Mouse (Mus musculus): ENCODE results near the gene Mboat7. TPM values are rescaled to one million over a fixed set of nuclear protein-coding genes. Genes with fewer than 3 reads are reported as not detected.
"Not testable (repeated sequence)": the region's sequence is repeated elsewhere in the genome, so short reads cannot be mapped to it uniquely, and the experiment has no call there.

The Mboat7 gene
- polyA plus RNA-seq (2016; fragmentation: Nextera tagmentation; extraction: Ambion mirVana): 50.8 and 57.4 TPM in 2 replicates

DNA sequence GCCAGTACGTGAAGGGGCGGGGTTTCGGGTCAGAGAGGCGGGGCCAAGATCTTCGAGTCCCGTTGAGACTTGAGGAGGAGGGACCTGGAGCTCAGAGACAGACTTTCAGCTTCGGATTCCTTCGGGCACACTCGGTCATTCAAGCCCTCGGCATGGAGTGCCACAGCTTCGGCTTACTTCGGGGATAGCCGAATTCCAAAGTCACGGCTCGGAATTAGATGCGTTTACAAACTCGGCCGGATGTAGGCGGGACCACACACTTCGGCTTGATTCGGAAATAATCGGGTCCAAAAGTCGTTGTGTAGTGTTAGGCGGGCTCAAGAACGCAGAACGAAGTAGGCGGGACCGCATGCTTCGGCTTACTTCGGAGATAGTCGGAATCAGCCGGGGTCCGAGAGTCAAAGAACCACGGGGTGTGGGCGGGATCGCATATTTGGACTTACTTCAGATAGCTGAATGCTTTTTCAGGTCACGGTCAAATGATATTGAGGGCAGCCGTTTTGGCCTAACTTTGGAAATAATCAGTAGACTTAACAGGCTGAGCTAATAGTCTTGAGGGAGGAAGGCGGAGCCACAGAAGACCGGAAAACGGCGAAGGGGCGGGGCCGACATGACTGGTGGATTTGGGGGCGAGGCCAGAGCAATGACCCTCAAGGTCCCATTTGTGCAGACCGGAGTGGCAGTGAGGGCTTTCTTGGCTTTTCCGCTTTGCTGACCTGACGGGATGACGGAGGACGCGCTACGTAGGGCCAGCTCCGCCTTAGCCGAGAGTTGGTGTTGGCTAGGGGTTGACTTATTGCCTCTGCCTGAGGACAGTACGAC is at the start of gene Mboat7:
TSS of gene Mboat7 (minus strand) at position 537 of the 822 bp plus-strand sequence.
- no peaks in the 10 kb centered on the region for H3K27me3 ChIP-seq
- ATAC-seq (ENCODE audit: low FRiP score): peak; percentile 91

GRCm38 (mm10) chr7:3732675-3733074 is 39.4 kb upstream of the Mboat7 start:
- H3K4me2 ChIP-seq (replicated peaks); H3K4me1 ChIP-seq; H3K36me3 ChIP-seq; H3K4me3 ChIP-seq; ATAC-seq (ENCODE audit: low FRiP score); H3K9ac ChIP-seq; H3K27me3 ChIP-seq; H3K27ac ChIP-seq; H3K9me3 ChIP-seq (replicated peaks): not testable (repeated sequence)
- no CpG with 5 or more reads among the region's 1 CpGs for whole genome bisulfite sequencing

More for the DNA sequence above, at the start of gene Mboat7:
- Histone ChIP-seq H3K4me1 (peaks cover 19% of the 10 kb centered on the region), H3K4me3 (peak within 1 kb of the TSS; percentile 72), H3K27ac (peak within 1 kb of the TSS; percentile 94), H3K9me3 (replicated peaks) (no peaks in the 10 kb centered on the region), H3K9ac (peak within 1 kb of the TSS; percentile 92), H3K36me3 (peaks cover 22% of the 10 kb centered on the region), H3K4me2 (replicated peaks) (peak within 1 kb of the TSS; percentile 85)
- WGBS: under 1% methylated on average over 55 of the region's 55 CpGs

DNA sequence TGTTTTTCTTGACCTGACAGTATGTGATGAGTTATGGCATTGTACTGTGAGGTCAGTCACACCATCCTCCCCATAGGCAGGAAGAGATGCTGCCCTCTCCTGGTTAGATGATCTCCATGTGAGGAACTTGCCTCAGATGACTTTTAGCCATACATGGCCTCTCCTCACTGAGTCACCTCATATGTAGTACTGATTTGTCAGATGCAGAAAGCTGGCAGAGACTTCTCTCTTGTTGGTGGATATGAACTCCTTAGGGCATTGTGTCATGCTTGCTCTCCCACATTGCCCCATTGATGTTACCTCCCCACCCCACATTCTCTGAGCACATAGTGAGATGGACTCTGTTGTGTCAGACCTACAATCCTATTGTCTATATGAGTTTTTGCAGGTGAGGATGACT is 32.1 kb upstream of the Mboat7 start:
- H3K9me3 ChIP-seq (replicated peaks); H3K27me3 ChIP-seq; H3K9ac ChIP-seq; H3K27ac ChIP-seq; H3K36me3 ChIP-seq; H3K4me1 ChIP-seq; H3K4me3 ChIP-seq; ATAC-seq (ENCODE audit: low FRiP score); H3K4me2 ChIP-seq (replicated peaks): not testable (repeated sequence)

GRCm38 (mm10) chr7:3720268-3720667 is 26.9 kb upstream of the Mboat7 start, which contains the start of gene Pirb:
Gene Pirb (minus strand): TSS chr7:3720391.
- WGBS: 33% methylated on average over 1 of the region's 3 CpGs
- not testable (repeated sequence) for H3K4me2 ChIP-seq (replicated peaks)

GRCm38 (mm10) chr7:3715249-3715648 is 21.9 kb upstream of the Mboat7 start:
- no peaks in the 10 kb centered on the region for H3K9me3 ChIP-seq (replicated peaks)
- H3K4me2 ChIP-seq (replicated peaks): no peak overlapping the region
- H3K4me3 ChIP-seq: no peak overlapping the region
- H3K27ac ChIP-seq: no peak overlapping the region
- H3K27me3 ChIP-seq: no peaks in the 10 kb centered on the region
- ATAC-seq (ENCODE audit: low FRiP score): no peak
- no peaks in the 10 kb centered on the region for H3K4me1 ChIP-seq
- no peak overlapping the region for H3K9ac ChIP-seq
- 55% methylated on average over 1 of the region's 1 CpGs for whole genome bisulfite sequencing
- no peaks in the 10 kb centered on the region for H3K36me3 ChIP-seq

More at GRCm38 (mm10) chr7:3720268-3720667, 26.9 kb upstream of the Mboat7 start, which contains the start of gene Pirb:
- not testable (repeated sequence) for H3K27ac ChIP-seq; ATAC-seq (ENCODE audit: low FRiP score); H3K9me3 ChIP-seq (replicated peaks); H3K4me1 ChIP-seq; H3K36me3 ChIP-seq; H3K4me3 ChIP-seq; H3K27me3 ChIP-seq; H3K9ac ChIP-seq

DNA sequence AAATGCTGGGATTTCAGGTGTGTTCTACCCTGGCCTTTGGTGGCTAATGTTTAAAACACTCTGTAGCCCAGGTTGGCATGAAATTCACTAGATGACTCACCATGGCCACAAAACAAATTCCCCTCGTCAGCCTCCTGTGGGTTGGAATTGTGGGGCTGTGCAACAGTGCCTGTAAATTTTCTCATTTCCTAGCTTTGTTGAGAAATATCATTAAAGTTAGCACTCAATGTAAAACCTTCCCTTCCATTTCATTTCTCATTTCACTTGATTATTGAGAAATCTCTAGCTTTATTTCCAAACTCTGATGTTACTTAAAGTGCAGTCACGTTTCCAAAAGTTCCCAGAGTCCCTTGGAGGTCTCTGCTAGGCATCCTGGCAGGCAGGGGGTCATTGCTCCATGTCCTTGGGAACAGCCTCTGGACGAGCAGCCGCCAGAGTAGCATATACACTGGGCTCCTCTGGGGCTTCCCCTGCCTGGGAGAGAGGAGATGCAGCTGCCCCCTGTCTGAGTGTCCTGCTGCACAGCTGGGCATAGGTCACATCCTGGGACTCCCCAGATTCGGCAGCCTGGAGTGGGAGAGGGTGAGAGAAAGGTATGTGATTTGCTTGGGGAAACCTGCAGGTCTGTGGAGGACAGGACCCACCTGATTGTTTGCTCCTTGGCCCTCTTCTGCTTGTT is 19.1 kb upstream of the Mboat7 start:
- Histone ChIP-seq H3K9ac (no peak overlapping the region), H3K36me3 (0 out of 2 replicates have a peak, but pooled peaks cover 3% of the 10 kb centered on the region), H3K4me1 (no peaks in the 10 kb centered on the region), H3K4me3 (no peak overlapping the region), H3K27ac (no peak overlapping the region), H3K9me3 (replicated peaks) (no peaks in the 10 kb centered on the region), H3K4me2 (replicated peaks) (no peak overlapping the region), H3K27me3 (no peaks in the 10 kb centered on the region)
- no peak for ATAC-seq (ENCODE audit: low FRiP score)
- 48% methylated on average over 5 of the region's 5 CpGs for WGBS

- WGBS: 82% methylated on average over 1 of the region's 1 CpGs
- Histone ChIP-seq H3K27me3 (no peaks in the 10 kb centered on the region), H3K4me3 (no peak overlapping the region), H3K4me1 (peaks cover 15% of the 10 kb centered on the region), H3K36me3 (peaks cover 17% of the 10 kb centered on the region), H3K27ac (no peak overlapping the region), H3K9ac (no peak overlapping the region), H3K9me3 (replicated peaks) (no peaks in the 10 kb centered on the region), H3K4me2 (replicated peaks) (no peak overlapping the region)
- ATAC-seq (ENCODE audit: low FRiP score): no peak
Observed at GRCm38 (mm10) chr7:3709000-3709399, 15.7 kb upstream of the Mboat7 start.

DNA sequence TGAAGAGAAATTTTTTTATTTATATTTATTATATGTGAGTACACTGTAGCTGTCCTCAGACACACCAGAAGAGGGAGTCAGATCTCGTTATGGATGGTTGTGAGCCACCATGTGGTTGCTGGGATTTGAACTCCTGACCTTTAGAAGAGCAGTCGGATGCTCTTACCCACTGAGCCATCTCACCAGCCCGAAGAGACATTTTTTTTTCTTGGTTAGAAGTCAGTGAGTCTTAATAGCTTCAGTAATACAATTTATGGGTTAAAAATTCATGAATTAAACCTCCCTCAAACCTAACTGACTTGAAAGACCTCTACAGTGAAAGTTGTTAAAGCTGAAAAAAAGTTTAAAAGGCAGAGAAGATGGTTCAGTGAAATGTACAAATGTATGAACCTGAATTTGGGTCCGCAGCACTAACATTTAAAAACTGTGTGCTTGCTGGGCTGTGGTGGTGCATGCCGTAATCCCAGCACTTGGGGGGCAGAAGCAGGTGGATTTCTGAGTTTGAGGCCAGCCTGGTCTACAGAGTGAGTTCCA is 15.2 kb upstream of the Mboat7 start:
- H3K9ac ChIP-seq; H3K27ac ChIP-seq; H3K27me3 ChIP-seq; H3K9me3 ChIP-seq (replicated peaks); H3K4me3 ChIP-seq; ATAC-seq (ENCODE audit: low FRiP score); H3K4me2 ChIP-seq (replicated peaks): not testable (repeated sequence)
- Histone ChIP-seq H3K36me3 (peaks cover 17% of the 10 kb centered on the region), H3K4me1 (peaks cover 15% of the 10 kb centered on the region)
- 38% methylated on average over 5 of the region's 5 CpGs for WGBS

- WGBS: 22% methylated on average over 7 of the region's 7 CpGs
- Histone ChIP-seq H3K27ac (no peak overlapping the region), H3K36me3 (peaks cover 17% of the 10 kb centered on the region), H3K9ac (no peak overlapping the region), H3K27me3 (no peaks in the 10 kb centered on the region), H3K4me1 (peaks cover 15% of the 10 kb centered on the region), H3K4me2 (replicated peaks) (no peak overlapping the region), H3K9me3 (replicated peaks) (no peaks in the 10 kb centered on the region), H3K4me3 (no peak overlapping the region)
- ATAC-seq (ENCODE audit: low FRiP score): no peak
Observed at GRCm38 (mm10) chr7:3707568-3708413, 14.5 kb upstream of the Mboat7 start.

DNA sequence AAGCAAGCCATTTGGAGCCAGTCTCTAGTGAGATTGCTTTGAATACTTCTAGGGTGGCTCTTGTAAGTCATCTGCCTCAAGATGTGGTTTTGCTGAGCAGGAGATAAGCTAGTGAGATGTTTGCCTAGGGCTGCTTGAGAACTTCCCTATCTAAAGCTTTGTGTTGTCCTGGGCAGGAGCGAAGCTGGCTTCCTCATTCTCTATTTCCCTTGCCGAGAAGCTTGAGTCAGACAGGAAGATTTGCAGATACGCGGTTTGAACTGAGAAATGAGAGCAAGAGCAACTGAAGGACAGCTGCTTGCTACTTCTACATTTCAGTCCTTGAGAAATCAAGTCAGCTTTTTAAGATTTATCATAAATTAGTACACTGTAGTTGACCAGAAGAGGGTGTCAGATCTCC is 13.7 kb upstream of the Mboat7 start:
- H3K9ac ChIP-seq: no peak overlapping the region
- H3K27me3 ChIP-seq: no peaks in the 10 kb centered on the region
- no peak for ATAC-seq (ENCODE audit: low FRiP score)
- 0 out of 2 replicates have a peak overlapping the region, but pooled peaks have one; percentile 91 for H3K4me2 ChIP-seq (replicated peaks)
- peaks cover 17% of the 10 kb centered on the region for H3K36me3 ChIP-seq
- peaks cover 15% of the 10 kb centered on the region for H3K4me1 ChIP-seq
- H3K9me3 ChIP-seq (replicated peaks): no peaks in the 10 kb centered on the region
- no peak overlapping the region for H3K4me3 ChIP-seq
- H3K27ac ChIP-seq: no peak overlapping the region
- whole genome bisulfite sequencing: 74% methylated on average over 4 of the region's 4 CpGs

DNA sequence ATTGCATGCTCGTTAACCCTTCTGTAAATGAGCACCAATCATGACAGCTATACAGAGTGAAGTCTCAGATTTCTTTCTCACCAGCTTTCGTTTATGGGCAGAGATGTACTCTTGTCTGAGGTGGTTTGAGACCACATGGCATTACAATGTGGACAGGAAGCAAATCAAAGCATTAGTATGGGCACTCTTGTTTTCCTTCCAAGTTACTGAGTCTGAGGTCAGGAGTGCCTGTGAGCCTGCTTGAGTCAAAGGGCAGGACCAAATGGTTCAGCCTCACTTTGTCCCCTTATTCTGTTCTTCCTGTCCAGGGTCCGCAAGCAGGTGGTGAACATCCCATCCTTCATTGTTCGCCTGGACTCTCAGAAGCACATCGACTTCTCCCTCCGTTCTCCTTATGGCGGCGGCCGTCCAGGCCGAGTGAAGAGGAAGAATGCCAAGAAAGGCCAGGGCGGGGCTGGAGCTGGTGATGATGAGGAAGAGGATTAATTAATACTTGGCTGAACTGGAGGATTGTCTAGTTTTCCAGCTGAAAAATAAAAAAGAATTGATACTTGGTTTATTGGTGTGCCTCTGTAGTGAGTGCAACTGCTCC is 13.1 kb upstream of the Mboat7 start:
- no peak for ATAC-seq (ENCODE audit: low FRiP score)
- peak overlapping the region; percentile 91 for H3K4me2 ChIP-seq (replicated peaks)
- H3K9ac ChIP-seq: peak overlapping the region; percentile 88
- peaks cover 18% of the 10 kb centered on the region for H3K36me3 ChIP-seq
- WGBS: 68% methylated on average over 11 of the region's 11 CpGs
- H3K27me3 ChIP-seq: no peaks in the 10 kb centered on the region
- peaks cover 15% of the 10 kb centered on the region for H3K4me1 ChIP-seq
- no peak overlapping the region for H3K27ac ChIP-seq
- H3K9me3 ChIP-seq (replicated peaks): no peaks in the 10 kb centered on the region
- peak overlapping the region; percentile 83 for H3K4me3 ChIP-seq
